Mouse (Mus musculus) 3T3-L1 (cell line): Measurements from ENCODE around the gene Spata31d1a.
"Not testable (repeated sequence)": the region's sequence is repeated elsewhere in the genome, so short reads cannot be mapped to it uniquely, and the experiment has no call there.

Experiments
- DNase-seq: peaks from one replicate; pipeline ENCODE4 v3.0.0-alpha.2; 2015; ENCODE audit warnings: low read depth, low spot score

The Spata31d1a gene

GRCm38 (mm10) chr13:59700137-59700536 is 10.0 kb downstream of the Spata31d1a start:
- not testable (repeated sequence) for DNase-seq

- no peak for DNase-seq
Observed at GRCm38 (mm10) chr13:59699131-59699530, 11.0 kb downstream of the Spata31d1a start.

- no peak for DNase-seq
Observed at GRCm38 (mm10) chr13:59695781-59696180, 14.3 kb downstream of the Spata31d1a start.

GRCm38 (mm10) chr13:59694008-59694407 is 16.1 kb downstream of the Spata31d1a start, which contains the start of gene 4921517D22Rik:
Gene 4921517D22Rik (minus strand): TSS chr13:59694108.
- DNase-seq: no peak

GRCm38 (mm10) chr13:59691478-59691877 is 18.7 kb downstream of the Spata31d1a start:
- no peak for DNase-seq

GRCm38 (mm10) chr13:59690576-59690975 is 19.6 kb downstream of the Spata31d1a start:
- DNase-seq: no peak

- no peak for DNase-seq
Observed at GRCm38 (mm10) chr13:59689843-59690242, 20.3 kb downstream of the Spata31d1a start.

GRCm38 (mm10) chr13:59689313-59689712 is 20.8 kb downstream of the Spata31d1a start:
- DNase-seq: no peak

GRCm38 (mm10) chr13:59688338-59688770 is 21.8 kb downstream of the Spata31d1a start:
- no peak for DNase-seq

- DNase-seq: no peak
Observed at GRCm38 (mm10) chr13:59685236-59685635, 24.9 kb downstream of the Spata31d1a start.

- no peak for DNase-seq
Observed at GRCm38 (mm10) chr13:59682629-59683028, 27.5 kb downstream of the Spata31d1a start.

- no peak for DNase-seq
Observed at GRCm38 (mm10) chr13:59679908-59680307, 30.2 kb downstream of the Spata31d1a start.

GRCm38 (mm10) chr13:59679306-59679705 is 30.8 kb downstream of the Spata31d1a start:
- DNase-seq: no peak

- no peak for DNase-seq
Observed at GRCm38 (mm10) chr13:59676316-59677229, 33.6 kb downstream of the Spata31d1a start.

GRCm38 (mm10) chr13:59675151-59676011 is 34.7 kb downstream of the Spata31d1a start, which contains the start of gene Golm1:
Gene Golm1 (minus strand): TSS chr13:59675811.
- DNase-seq: peak; percentile 63

GRCm38 (mm10) chr13:59674761-59675150 is 35.4 kb downstream of the Spata31d1a start:
- no peak for DNase-seq

- DNase-seq: peak; percentile 26
Observed at GRCm38 (mm10) chr13:59674215-59674614, 35.9 kb downstream of the Spata31d1a start.

GRCm38 (mm10) chr13:59673597-59673996 is 36.5 kb downstream of the Spata31d1a start:
- no peak for DNase-seq

GRCm38 (mm10) chr13:59672248-59672647 is 37.9 kb downstream of the Spata31d1a start:
- no peak for DNase-seq

- no peak for DNase-seq
Observed at GRCm38 (mm10) chr13:59671521-59671920, 38.6 kb downstream of the Spata31d1a start.

GRCm38 (mm10) chr13:59669946-59670345 is 40.2 kb downstream of the Spata31d1a start:
- DNase-seq: no peak

GRCm38 (mm10) chr13:59668501-59669093 is 41.5 kb downstream of the Spata31d1a start:
- DNase-seq: no peak
